Mouse (Mus musculus): ENCODE results near the gene Hcls1.
A peak's percentile ranks its signal among the peaks of the same experiment; 100 is the strongest.

Gene Hcls1

DNA sequence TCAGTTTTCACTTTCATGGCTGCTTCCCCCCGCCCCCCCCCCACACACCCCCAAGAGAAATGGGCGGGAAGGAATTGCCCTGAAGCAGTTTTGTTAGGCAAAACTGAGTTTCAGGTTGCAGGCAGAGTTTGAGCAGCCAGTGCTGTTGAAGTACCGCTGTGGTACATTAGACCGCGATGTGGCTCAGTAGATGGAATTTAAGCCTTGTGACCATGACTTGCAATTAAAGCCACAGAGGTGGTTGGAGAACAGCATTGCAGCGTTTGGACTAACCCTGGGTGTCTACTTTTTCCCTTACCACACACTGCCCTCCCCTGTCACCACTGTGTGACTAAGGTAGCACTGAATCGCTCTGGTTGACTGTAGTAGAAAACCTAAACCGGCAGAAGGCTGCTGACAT is 54.7 kb downstream of the Hcls1 start:
- DNase-seq (ENCODE audit: low read depth, low spot score): no peak

GRCm38 (mm10) chr16:36989999-36990625 is 55.3 kb downstream of the Hcls1 start, which contains the start of gene Fbxo40:
Gene Fbxo40 (minus strand): TSS chr16:36990467.
- DNase-seq (ENCODE audit: low read depth, low spot score): no peak

- no peak for DNase-seq (ENCODE audit: low read depth, low spot score)
Measured at GRCm38 (mm10) chr16:36997650-36998049, 62.9 kb downstream of the Hcls1 start.

GRCm38 (mm10) chr16:36999366-36999972 is 64.7 kb downstream of the Hcls1 start:
- DNase-seq (ENCODE audit: low read depth, low spot score): no peak

DNA sequence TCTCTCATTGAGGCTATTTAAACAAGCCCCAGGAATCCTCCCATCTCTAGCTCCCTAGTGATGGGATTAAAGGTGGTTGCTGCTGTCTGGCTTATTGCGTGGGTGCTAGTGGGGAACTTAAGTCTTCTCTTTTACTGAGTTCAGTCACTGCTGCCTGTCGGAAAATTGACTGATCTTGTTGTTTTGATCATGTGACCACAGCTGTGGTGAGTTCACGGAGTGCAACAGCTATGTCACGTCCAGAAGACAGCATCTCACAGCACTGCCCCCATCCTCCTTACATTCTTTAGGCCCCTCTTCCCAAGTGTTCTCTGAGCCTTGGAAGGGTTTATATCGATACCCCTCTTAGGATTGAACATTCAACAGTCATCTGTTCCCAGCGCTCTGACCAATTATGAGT is 74.5 kb downstream of the Hcls1 start:
- no peak for DNase-seq (ENCODE audit: low read depth, low spot score)

DNA sequence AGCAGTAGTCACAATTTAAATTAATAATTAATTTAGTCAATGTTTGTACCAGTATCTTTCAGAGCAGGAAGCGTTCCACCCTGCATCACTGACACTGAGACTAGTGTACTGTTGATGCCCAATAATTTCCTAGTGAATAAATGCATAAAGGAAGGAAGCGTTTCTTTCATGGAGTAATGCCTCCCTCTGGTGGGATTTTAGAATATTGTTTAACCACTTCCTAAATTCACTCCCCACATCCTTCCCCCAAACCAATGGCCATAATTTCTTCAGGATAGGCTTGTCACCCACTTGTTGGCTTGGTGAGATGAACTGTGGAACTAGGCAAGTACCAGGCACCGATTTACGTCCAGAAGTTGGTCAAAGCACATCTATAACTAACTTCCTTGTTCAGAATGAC is 75.6 kb downstream of the Hcls1 start:
- DNase-seq (ENCODE audit: low read depth, low spot score): peak; percentile 45

DNA sequence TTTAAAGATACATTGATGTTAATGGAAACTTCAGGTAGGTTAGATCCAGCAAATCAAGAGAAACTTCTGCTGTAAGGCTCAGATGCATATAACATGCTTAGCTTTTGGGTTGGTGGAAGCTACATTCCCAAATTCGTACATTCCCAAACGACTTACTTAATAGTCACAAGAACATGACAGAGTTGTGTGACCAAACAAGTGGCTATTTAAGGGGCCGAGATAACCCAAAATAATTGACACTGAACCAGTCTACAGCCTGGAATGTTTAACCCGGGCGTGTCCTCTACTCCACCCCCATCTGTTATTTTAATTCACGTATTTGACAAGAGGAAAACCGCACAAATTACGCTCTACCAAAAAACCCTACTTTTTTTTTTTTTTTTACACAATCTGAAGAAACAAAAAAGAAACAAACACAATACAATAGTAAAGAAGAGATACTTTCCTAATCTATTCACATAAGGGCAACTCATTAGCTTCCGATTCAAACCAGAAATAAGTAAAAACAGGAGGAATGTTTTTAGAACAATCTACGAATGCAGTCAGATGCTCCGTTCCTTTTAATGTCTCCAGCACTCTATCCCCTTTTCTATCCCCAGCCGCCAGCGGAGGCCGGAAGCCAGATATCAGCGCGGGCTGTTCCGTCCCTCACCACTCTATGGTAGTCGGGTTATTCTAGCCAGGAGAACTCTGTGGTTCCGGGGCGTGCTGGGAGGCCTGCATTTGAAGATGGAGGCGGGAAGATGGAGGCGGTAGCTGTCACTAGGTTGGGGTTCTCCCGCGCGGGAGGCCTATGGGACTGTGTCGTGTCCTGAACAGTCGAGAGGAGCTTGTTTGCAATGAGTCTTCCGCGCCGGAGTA is 76.5 kb downstream of the Hcls1 start, which contains the start of gene Polq:
Gene Polq (plus strand): TSS at position 726 of the 861 bp plus-strand sequence.
- peak; percentile 93 for DNase-seq (ENCODE audit: low read depth, low spot score)

DNA sequence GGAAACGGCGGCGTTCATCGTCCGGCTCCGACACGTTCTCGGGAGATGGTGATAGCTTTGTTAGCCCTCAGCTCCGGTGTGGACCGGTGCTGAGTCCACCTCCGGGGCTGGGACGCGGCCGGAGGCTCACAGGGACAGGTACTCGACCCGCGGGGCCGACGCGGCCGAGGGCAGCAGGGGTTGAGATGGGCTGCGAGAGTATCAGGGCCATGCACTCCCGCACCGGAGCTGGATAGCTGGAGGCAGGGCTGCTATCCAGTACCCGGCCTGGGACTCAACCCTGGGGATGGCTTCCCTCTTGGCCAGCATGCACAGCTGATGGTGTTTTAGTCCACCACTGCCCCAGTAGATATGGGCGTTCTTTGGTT is 77.1 kb downstream of the Hcls1 start:
- no peak for DNase-seq (ENCODE audit: low read depth, low spot score)

- DNase-seq (ENCODE audit: low read depth, low spot score): no peak
Measured at GRCm38 (mm10) chr16:37012336-37012735, 77.6 kb downstream of the Hcls1 start.

Data from ES-CJ7 (cell line).